Mouse (Mus musculus): ENCODE results near the gene Rab3a.
A peak's percentile ranks its signal among the peaks of the same experiment; 100 is the strongest.

The Rab3a gene

DNA sequence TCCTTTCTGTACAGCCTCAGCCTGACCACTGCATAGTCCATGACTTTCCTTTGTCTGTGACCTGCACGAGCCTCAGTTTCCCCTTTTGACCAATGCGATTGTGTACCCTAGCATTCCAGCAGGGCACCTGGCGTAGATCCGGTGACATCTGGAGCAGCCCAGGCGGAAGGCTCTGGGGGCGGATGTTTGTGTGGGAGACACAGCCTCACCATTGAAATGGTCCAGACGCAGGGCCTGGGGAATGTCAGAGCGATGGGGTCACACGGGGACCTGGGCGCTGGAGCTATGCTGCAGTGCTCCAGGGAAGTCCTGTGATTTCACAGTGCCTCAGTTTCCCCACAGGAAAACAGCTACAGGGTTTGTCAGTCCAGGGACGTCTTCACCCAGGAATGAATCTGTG, 12.3 kb upstream of the Rab3a start:
- no peak for DNase-seq (ENCODE audit: low spot score in 2 of 2)

DNA sequence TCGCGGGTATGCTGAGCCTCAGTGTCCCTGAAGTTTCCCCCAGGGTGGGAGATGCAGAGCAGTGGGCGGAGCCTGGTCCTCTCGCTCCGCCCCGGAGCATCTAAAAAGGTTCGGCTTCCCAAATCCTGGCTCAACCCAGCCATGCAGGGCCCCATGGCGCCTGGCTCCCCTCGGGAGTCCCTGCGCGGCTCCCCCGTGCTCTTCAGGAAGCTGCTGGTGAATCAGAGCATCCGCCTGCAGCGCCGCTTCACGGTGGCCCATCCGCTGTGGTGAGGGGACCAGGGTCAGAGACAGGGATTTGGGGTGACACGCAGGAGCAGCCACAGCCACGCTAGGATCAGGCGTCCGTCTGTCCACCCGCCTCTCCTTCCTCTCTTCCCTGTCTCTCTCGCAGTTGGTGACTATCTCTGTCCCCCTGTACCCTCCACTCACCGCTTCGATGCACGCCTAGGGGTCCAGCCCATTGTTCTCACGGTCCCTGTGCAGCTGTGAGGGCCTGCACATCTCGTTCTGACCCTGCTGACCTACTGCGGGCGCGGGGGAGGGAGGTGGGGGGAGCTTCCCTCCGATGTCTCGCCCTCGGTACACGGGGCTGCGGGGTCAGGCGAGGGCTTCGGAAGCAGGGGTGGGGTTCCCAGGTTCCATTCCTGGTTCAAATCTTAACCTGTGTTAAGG, 11.4 kb upstream of the Rab3a start:
- no peak for DNase-seq (ENCODE audit: low spot score in 2 of 2)

DNA sequence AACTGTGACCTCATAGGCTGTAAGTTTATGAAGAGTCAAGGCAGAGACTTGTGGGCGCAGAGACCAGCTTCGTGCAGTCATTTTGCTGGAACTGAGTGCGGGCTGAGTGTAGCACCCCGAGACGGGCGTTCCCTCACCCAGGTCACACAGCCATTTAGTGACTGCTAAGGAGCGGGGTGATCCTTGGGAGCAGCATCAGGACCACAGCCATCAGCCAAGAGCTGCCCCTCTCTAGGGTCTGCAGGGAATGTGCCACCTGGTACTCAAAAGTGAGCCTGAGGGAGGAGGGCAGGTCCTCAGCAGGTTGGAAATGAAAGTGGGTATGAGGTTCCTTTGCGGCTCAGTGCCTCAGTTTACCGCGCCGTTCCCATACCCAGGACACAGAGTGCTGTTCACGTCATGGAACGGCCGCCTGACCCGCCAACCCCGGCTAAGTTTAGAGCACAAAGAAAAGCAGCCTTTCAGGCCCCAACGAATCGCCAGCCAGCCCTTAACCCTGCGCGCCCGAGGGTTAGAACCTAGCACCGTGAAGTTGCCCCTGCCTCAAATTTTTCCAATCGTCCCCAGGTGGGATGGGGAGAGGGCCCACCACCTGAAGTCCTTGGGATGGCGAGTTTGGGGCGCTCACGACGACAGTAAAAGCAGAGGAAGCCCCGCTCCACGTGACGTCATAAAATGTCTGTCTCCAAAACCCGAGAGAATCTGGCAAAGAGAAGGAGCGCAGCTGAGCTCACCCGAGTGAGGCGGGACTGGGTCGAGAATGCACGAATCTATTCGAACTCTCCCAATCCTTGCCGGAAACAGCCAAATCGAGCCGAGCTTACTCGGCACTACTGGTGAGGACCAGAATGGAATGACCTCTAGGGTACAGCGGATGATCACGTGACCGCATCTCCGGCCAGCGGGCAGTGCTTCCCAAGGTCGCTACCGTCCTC, 10.6 kb upstream of the Rab3a start:
- DNase-seq (ENCODE audit: low spot score in 2 of 2) = no peak

DNA sequence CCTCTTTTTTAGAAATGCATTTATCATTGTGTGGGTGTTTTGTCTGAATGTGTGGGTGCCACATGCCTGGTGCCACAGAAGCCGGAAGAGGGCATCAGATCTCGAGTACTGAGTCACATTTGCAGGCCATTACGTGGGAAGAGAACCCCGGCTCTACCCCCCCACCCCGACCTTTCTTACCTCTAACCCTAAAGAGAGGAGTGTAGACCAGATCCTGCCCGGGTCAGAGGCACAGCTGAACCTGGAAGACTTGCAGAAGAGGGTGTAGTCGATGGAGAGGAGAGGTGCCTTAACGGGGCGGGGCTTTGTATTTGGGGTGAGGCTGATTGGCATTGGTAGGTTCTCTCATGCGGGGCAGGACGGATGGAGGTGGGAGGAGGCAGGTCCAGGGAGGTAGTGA, 9.7 kb upstream of the Rab3a start:
- no peak for DNase-seq (ENCODE audit: low spot score in 2 of 2)

DNA sequence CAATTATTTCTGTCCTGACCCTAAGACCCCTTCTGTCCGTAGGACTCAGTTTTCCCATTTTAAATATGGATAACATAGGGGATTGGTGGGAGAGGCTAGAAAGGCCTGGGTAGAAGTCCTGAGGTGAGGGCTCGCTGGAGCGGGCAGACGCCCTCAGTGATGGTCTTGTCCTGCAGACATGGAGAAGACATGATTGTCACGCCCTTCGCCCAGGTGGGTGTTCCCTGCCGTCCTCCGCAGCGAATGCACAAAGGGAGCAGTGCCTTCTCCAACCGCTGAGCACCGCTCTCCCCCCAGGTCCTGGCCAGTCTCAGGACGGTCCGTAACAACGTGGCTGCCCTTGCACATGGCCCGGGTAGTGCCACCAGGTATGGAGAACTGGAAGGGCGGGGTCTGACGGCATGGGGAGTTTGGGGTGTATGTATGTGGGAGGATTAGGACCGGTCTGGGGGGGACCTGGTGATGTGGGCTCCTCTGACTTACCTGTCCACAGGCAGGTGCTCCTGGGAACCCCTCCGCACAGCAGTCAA, 8.7 kb upstream of the Rab3a start:
- DNase-seq (ENCODE audit: low spot score in 2 of 2) = no peak

DNA sequence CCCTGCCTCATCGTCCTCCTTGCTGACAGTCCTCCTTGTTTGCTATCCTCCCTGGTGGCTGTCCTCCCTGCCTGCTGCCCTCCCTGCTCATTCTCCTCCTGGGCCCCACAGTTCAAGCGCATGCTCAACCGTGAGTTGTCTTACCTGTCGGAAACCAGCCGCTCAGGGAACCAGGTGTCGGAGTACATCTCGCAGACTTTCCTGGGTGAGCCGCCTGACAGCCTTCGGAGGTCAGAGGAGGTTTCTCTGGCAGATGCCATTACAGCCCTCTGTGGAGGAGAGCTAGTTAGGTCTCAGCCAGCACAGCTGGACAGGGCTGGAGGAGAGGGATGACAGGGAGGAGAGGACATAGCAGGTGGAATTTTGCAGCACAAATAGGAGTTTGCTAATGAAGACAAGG, 7.8 kb upstream of the Rab3a start:
- DNase-seq (ENCODE audit: low spot score in 2 of 2) = no peak

DNA sequence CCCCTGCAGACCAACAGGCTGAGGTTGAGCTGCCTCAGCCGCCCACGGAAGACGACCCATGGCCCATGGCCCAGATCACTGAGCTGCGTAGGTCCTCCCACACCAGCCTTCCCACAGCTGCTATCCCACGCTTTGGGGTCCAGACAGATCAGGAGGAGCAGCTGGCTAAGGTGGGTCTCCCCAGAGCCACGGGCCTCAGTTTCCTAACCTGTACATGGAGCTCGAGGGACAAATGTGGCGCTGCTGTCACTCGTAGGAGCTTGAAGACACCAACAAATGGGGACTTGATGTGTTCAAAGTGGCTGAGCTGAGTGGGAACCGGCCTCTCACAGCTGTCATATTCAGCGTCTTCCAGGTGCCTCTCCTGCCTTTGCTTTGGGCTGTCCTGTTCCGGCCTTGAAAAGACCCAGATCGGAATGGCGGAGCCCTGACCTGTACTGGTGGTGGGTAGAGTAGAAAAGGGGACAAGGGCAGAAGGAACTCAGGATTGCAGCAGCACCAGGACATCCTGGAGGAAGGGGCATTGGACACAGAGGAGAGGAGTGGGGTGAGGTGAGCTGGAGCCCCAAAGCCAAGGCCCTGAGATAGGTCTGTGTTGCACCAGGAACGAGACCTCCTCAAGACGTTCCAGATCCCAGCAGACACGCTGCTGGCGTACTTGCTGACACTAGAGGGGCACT, 7.1 kb upstream of the Rab3a start:
- DNase-seq (ENCODE audit: low spot score in 2 of 2) = no peak

DNA sequence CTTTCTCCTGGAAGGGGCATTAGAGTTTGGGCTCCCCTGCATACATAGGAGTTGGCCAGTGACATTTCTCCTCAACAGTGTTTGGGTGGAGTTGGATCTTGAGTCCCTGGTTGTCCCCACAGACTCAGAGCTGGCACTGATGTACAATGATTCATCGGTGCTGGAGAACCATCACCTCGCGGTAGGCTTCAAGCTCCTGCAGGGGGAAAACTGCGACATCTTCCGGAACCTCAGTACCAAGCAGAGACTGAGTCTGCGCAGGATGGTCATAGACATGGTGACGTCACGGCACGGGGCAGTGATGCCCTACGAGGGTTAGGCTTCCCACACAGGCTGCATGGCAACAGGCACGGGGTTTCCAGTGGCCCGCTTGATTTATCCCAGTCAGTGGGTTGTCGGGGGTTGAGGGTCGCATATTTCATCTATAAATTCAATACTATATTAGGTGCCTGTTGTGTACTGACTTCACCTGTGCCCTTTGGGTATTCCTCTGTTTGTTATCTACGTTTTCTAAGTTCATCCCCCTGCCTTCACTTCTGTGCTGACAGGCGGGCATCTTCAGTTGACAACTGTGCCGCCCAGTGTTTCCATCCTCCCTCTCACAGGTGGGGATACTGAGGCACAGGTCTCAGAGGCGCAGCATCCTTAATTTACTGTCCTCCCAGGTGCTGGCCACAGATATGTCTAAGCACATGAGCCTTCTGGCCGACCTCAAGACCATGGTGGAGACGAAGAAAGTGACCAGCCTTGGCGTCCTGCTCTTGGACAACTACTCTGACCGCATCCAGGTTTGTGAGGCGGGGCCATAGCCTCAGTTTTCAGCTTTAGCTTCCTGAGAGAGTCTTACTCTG, 6.0 kb upstream of the Rab3a start:
- DNase-seq (ENCODE audit: low spot score in 2 of 2) = no peak

DNA sequence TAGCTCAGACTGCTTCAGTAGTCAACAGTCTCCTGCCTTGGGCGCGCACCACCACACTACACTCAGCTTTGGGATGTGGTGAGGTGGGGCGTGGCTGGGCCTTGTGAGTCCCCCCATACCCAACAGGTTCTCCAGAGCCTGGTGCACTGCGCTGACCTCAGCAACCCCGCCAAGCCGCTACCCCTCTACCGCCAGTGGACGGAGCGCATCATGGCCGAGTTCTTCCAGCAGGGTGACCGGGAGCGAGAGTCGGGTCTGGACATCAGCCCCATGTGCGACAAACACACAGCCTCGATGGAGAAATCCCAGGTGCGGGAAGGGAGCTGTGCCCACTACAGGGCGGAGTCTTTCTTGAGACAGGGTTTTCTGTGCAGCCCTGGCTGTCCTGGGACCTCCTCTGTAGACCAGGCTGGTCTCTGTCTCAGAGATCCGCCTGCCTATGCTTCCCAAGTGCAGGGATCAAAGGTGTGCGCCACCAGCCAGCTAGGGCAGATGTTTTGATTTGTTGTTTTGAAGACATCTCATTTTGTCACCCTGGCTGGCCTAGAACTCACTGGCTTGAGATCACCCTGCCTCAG, 5.3 kb upstream of the Rab3a start:
- no peak for DNase-seq (ENCODE audit: low spot score in 2 of 2)

DNA sequence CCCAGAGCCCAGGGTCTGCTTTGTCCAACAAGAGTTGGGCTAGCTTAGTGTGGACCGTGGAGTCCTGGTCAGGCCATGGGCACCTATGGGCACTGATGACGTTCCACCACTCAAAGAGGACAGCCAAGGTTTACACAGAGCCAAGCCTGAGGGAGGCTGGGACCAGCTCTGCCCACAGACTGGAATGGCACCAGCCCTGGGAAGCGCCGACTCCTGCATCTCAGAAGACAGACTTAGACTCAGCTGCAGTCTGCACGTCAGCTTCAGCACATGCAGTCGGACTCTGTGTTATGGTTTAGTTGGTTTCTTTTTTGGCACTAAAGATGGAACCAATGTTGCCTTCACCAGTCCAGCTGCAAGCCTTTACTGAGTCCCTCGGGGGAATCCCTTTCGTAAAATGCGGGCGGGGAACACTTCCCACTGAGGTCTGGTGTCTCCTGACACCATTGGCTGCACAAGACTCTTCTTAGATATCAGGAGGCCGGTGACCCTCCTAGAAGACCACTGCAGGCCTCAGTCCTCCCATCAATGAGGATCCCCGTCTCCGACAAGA, 4.3 kb upstream of the Rab3a start:
- no peak for DNase-seq (ENCODE audit: low spot score in 2 of 2)

DNA sequence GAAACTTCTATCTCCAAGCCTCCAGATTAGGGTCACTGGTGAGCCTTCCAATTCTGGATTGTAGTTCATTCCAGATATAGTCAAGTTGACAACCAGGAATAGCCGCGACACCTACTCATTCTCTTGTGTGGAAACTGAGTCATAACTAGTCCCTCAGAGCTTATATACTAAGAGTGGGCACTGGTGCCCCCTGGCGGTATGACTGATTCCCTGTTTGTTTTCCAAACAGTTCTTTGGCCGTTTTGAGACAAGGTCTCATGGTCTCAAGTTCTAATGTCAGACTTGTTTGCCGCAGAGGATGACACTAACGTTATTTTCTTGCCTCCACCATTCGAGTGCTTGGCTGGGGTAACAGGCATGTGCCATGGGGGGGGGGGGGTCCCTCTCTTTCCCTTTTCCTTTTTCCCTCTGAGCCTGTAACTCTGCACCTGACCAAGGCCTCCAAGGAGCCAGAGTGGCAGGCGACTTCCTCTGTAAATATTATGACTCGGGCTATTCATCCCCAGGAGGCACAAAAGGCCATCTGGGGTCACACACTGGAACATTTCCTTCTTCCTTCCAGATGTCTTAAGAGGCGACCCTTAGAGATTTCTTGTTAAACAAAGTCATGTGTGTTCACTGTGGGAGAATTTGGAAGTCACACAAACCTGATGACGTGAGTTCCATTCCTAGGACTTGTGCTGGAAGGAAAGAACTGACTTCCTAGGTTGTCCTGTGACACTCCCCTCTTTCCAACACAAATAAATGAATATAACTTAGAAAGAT, 2.3 kb upstream of the Rab3a start:
- DNase-seq (ENCODE audit: low spot score in 2 of 2) = no peak

DNA sequence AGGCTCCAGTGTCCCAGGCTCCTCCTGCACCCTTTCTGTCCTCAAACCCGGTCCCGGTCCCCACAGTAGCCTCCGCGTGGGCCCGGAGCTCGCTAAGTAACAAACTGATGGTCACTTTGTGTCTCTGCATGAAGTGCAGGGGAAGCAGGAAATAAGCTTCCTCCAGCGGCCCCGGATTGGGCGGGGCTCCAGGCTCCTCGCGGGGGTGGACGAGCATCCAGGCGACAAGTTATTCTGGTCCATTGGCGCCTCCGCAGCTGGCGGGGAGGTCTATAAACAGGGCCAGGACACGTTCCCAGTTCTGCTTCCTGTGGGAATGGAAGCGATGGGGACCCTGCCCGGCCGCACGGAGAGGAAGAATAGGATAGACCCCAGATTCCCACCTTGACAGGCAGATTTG, 1.3 kb upstream of the Rab3a start:
- DNase-seq (ENCODE audit: low spot score in 2 of 2) = peak; percentile 79 to 85

DNA sequence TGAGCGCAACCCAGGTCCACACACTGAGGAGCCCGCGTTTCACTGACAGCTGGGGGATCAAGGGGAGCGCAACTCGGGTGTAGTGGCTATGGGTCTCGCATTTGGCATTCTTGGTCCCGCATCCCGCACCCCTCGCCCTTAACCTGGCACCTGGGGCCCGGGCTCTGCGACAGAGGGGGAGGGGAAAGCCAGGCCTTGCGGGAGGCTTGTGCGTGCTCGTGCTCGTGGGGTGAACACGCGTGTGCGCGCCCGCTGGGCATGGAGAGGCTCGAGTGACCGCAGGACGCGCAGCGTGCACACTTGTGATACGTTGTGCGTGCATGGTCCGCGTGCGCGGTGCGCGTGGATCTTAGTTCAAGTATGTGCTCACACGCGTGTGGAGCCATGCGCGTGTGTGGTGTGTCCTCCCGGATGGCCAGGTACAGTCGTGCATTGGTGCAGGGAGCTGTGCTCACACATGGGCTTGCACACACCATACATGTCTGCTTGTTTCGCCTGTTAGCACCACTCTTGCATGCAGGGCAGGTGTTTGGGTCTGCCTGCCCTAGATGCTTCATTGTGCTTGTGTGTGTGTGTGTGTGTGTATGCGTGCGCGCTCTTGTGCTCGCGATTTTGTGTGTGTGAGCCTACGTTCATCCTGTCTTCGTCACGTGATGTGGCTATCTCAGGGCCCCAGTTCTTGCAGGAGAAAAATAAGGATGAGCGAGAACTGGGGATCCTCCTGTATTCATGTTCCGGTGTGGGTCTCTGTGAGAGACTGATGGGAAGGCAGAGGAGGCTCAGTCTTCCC, 587 bp downstream of the Rab3a start:
- DNase-seq (ENCODE audit: low spot score in 2 of 2) = peak in 1 of 2 experiments; percentile 66

DNA sequence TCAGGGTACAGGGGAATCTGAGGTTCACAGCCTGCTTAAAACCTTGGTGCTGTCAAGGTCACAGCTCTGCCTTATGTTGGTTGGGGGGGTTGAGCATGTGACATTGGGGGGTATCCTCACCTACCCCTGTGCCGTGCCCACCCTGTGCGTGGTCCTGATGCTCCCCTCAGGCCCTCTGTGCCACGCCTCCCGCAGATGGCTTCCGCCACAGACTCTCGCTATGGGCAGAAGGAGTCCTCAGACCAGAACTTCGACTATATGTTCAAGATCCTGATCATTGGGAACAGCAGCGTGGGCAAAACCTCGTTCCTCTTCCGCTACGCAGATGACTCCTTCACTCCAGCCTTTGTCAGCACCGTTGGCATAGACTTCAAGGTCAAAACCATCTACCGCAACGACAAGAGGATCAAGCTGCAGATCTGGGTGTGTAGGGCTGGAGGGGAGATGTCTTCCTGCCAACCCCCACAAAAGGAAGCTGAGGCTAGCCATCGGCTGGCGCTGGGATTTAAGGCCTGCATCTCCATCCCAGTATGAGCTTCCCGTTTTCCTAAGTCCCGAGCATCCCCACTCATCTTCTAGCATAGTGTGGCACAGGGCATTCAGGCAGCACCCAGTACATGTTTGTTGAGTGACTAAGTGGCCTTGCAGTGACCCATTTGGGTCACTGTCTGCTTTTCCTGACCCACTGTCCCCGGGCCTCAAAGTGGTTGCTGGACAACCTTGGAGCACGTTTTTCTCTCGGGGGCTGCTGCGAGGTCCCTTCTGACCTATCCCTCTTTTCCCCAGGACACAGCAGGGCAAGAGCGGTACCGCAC, 1.4 kb downstream of the Rab3a start:
- DNase-seq (ENCODE audit: low spot score in 2 of 2) = no peak

DNA sequence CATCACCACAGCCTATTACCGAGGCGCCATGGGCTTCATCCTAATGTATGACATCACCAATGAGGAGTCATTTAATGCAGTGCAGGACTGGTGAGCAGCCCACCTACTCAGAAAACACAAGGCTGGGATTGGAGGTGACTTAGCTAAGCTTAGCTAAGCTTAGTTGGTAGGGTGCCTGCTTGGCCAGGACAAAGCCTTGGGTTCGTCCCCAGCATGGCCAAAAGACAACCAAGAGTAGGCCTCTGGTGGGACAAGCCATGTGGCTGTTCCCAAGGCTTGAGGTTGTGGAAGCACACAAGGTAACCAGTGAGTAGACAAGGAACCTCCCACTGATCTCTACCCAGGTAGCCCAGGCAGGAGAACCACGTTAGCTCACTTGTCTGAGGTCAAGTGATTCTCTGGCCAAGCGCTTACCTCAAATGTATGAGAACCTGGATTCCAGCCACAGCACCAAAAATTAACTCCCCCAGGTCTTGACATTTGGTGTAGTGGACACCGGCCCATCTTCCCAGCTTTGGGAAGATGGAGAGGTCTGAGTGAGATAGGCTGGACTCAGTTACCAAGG, 2.1 kb downstream of the Rab3a start:
- DNase-seq (ENCODE audit: low spot score in 2 of 2) = no peak

DNA sequence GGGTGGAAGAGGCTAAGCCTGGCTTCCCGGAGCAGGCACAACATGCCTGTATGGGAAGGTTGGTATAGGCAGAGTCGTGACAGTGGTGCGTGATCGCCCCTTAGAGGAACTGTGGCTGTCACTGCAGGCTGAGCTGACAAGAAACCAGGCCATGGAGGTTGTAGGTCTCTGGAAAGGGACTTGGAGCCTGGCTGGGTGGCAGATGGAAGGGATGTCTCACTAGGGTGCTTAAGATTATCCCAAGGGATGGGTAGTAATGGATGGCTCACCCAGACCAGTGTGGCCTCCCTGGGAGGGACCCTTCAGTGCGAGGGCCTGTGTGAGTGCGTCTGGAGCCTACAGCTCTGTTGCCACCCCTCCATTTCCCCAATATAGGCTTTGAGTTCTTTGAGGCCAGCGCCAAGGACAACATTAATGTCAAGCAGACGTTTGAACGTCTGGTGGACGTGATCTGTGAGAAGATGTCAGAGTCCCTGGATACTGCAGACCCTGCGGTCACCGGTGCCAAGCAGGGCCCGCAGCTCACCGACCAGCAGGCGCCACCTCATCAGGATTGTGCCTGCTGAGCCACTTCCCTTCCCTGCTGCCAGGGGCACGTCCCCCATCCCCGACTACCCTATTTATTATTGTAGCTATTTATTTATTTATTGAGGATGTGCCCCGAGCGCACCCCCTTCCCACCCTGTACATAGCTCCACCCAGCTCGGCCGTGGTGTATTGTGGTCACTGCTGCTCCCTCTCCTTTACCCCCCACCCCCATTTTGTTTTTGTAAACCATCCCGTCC, 3.2 kb downstream of the Rab3a start:
- no peak for DNase-seq (ENCODE audit: low spot score in 2 of 2)

DNA sequence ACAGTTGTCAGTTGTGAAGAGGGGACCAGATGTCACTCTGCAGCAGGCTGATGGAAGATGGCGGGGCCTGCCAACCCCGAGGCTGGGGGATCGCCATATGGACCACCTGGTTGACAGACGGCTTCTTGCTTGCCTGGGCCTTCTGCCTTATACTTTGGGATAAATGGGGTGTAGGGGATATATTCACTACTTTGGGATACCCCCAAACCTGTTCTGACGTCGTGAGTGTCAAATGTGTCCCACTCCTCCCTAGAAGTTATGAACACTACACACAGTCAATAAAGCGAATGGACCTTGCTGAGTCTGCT, 3.8 kb downstream of the Rab3a start:
- no peak for DNase-seq (ENCODE audit: low spot score in 2 of 2)

Data from urinary bladder, postnatal 4 days (tissue).